In genomic region chr16:18047660-18048059, GRCm38 (mm10) we compare ENCODE assay signal across 7 mouse cellular contexts. TPM values are rescaled to one million over a fixed set of nuclear protein-coding genes. Genes with fewer than 3 reads are reported as not detected.
DNase-seq lines count a peak whose midpoint lies in the region; ATAC-seq and TF ChIP-seq lines count a peak whose summit lies in the region.

No protein-coding gene starts in this region.

- H3K27ac ChIP-seq in liver, postnatal 0 days (ENCODE audit: low read depth), result no peak overlapping the region
- no peak overlapping the region for H3K27ac ChIP-seq in liver, embryonic 11.5 days (ENCODE audit: low read depth, low read length)
- no peak overlapping the region for H3K27ac ChIP-seq in hindbrain, embryonic 16.5 days (ENCODE audit: low read depth, low read length)
- H3K27ac ChIP-seq in lung, embryonic 15.5 days, result no peak overlapping the region

- WGBS in liver, postnatal 0 days (ENCODE audit: insufficient replicate concordance), result 8% methylated on average over 3 of the region's 3 CpGs
- WGBS in liver, embryonic 11.5 days, result 7% methylated on average over 3 of the region's 3 CpGs
- 5% methylated on average over 3 of the region's 3 CpGs for WGBS in hindbrain, embryonic 16.5 days
- 2% methylated on average over 3 of the region's 3 CpGs for WGBS in lung, embryonic 15.5 days

- peak; percentile 60 for TF ChIP-seq CTCF in liver, postnatal 0 days (IDR thresholded peaks at IDR 0.05; ENCODE audit: low read depth)

- no peaks in the 10 kb centered on the region for H3K9me3 ChIP-seq in liver, postnatal 0 days (ENCODE audit: low read length)
- H3K9me3 ChIP-seq in liver, embryonic 11.5 days (ENCODE audit: control insufficient read depth, low read length), result no peaks in the 10 kb centered on the region
- H3K9me3 ChIP-seq in hindbrain, embryonic 16.5 days (ENCODE audit: control insufficient read depth, low read length), result no peaks in the 10 kb centered on the region
- H3K9me3 ChIP-seq in lung, embryonic 15.5 days, result no peaks in the 10 kb centered on the region

- H3K27me3 ChIP-seq in liver, postnatal 0 days (ENCODE audit: insufficient read depth, low read length), result no peaks in the 10 kb centered on the region
- no peaks in the 10 kb centered on the region for H3K27me3 ChIP-seq in liver, embryonic 11.5 days (replicated peaks; ENCODE audit: control insufficient read depth, insufficient read depth, low read length)
- no peaks in the 10 kb centered on the region for H3K27me3 ChIP-seq in hindbrain, embryonic 16.5 days (replicated peaks; ENCODE audit: control insufficient read depth, insufficient read depth, low read length)
- no peaks in the 10 kb centered on the region for H3K27me3 ChIP-seq in lung, embryonic 15.5 days

- DNase-seq in liver, postnatal 0 days, result peak; percentile 29
- no peak for DNase-seq in liver, embryonic 11.5 days (ENCODE audit: low spot score)
- DNase-seq in NIH3T3 (ENCODE audit: low read depth), result peak; percentile 84
- DNase-seq in embryo, embryonic 10.5 days (ENCODE audit: low spot score), result peak; percentile 86
- peak; percentile 20 for DNase-seq in retina, adult 2 months (ENCODE audit: low read depth, low spot score)

- H3K4me3 ChIP-seq in liver, postnatal 0 days (ENCODE audit: low read depth, low read length), result no peak overlapping the region
- H3K4me3 ChIP-seq in liver, embryonic 11.5 days (ENCODE audit: low read depth, low read length), result no peak overlapping the region
- H3K4me3 ChIP-seq in hindbrain, embryonic 16.5 days (ENCODE audit: low read length), result no peak overlapping the region
- H3K4me3 ChIP-seq in lung, embryonic 15.5 days, result no peak overlapping the region

- no peaks in the 10 kb centered on the region for H3K36me3 ChIP-seq in liver, postnatal 0 days (replicated peaks; ENCODE audit: insufficient read depth, low read length)
- H3K36me3 ChIP-seq in liver, embryonic 11.5 days (ENCODE audit: control insufficient read depth, insufficient read depth, low read length), result no peaks in the 10 kb centered on the region
- H3K36me3 ChIP-seq in hindbrain, embryonic 16.5 days (ENCODE audit: control insufficient read depth, insufficient read depth, low read length), result no peaks in the 10 kb centered on the region
- no peaks in the 10 kb centered on the region for H3K36me3 ChIP-seq in lung, embryonic 15.5 days

- no peaks in the 10 kb centered on the region for H3K4me1 ChIP-seq in liver, postnatal 0 days (ENCODE audit: insufficient read depth)
- no peaks in the 10 kb centered on the region; the same call in 1 of the 2 replicates for H3K4me1 ChIP-seq in liver, embryonic 11.5 days (replicated peaks; ENCODE audit: control insufficient read depth, insufficient read depth, low read length)
- no peaks in the 10 kb centered on the region for H3K4me1 ChIP-seq in hindbrain, embryonic 16.5 days (ENCODE audit: control insufficient read depth, insufficient read depth, low read depth, low read length)
- peaks cover under 1% of the 10 kb centered on the region for H3K4me1 ChIP-seq in lung, embryonic 15.5 days

- no peak overlapping the region for H3K4me2 ChIP-seq in liver, postnatal 0 days (ENCODE audit: low read depth, low read length)
- no peak overlapping the region for H3K4me2 ChIP-seq in liver, embryonic 11.5 days
- no peak overlapping the region for H3K4me2 ChIP-seq in hindbrain, embryonic 16.5 days (ENCODE audit: low read length)
- H3K4me2 ChIP-seq in lung, embryonic 15.5 days, result no peak overlapping the region

- ATAC-seq in liver, postnatal 0 days, result no peak
- ATAC-seq in liver, embryonic 11.5 days (replicated peaks; ENCODE audit: low FRiP score), result no peak
- ATAC-seq in hindbrain, embryonic 16.5 days, result peak; percentile 52
- ATAC-seq in lung, embryonic 15.5 days (ENCODE audit: borderline replicate concordance, extremely low read depth, low FRiP score, low TSS enrichment), result peak; percentile 41; the same call in 1 of the 2 replicates

- no peak for TF ChIP-seq EP300 in liver, postnatal 0 days (IDR thresholded peaks at IDR 0.05; ENCODE audit: low read depth)

- H3K9ac ChIP-seq in liver, postnatal 0 days (replicated peaks), result no peak overlapping the region
- H3K9ac ChIP-seq in liver, embryonic 11.5 days (ENCODE audit: low read depth, low read length), result no peak overlapping the region
- H3K9ac ChIP-seq in hindbrain, embryonic 16.5 days (ENCODE audit: low read depth, low read length), result no peak overlapping the region
- H3K9ac ChIP-seq in lung, embryonic 15.5 days, result no peak overlapping the region

RNA-seq across cellular contexts. Expression of gene Dgcr6, which starts 5.0 kb away (rescaled TPM):
- polyA plus RNA-seq in liver, postnatal 0 days (2015; fragmentation: Nextera tagmentation; extraction: Ambion mirVana), result 23.2 and 24.4 TPM in 2 replicates
- polyA plus RNA-seq in liver, embryonic 11.5 days (2014; fragmentation: Nextera tagmentation; extraction: Ambion mirVana), result 74.1 and 79.8 TPM in 2 replicates
- 145 and 162 TPM in 2 replicates for polyA plus RNA-seq in hindbrain, embryonic 16.5 days (2015; fragmentation: Nextera tagmentation; extraction: Ambion mirVana)
- polyA plus RNA-seq in lung, embryonic 15.5 days (2015; fragmentation: Nextera tagmentation; extraction: Ambion mirVana), result 95.5 and 97.9 TPM in 2 replicates

RNA-seq across cellular contexts. Expression of gene Prodh, which starts 42.3 kb away (rescaled TPM):
- 2.9 and 3.0 TPM in 2 replicates for polyA plus RNA-seq in liver, postnatal 0 days (2015; fragmentation: Nextera tagmentation; extraction: Ambion mirVana)
- 16.5 and 19.1 TPM in 2 replicates for polyA plus RNA-seq in liver, embryonic 11.5 days (2014; fragmentation: Nextera tagmentation; extraction: Ambion mirVana)
- polyA plus RNA-seq in hindbrain, embryonic 16.5 days (2015; fragmentation: Nextera tagmentation; extraction: Ambion mirVana), result 5.7 and 6.8 TPM in 2 replicates
- polyA plus RNA-seq in lung, embryonic 15.5 days (2015; fragmentation: Nextera tagmentation; extraction: Ambion mirVana), result 13.5 and 14.7 TPM in 2 replicates

Comparison
In these comparisons a context has a peak if more than half of its experiments do, and no peak if none do; other contexts are left out.
1. ATAC-seq: peak in hindbrain, embryonic 16.5 days (single experiment) and lung, embryonic 15.5 days (single experiment); none in liver, postnatal 0 days (single experiment) and liver, embryonic 11.5 days (single experiment).